Mouse (Mus musculus): ENCODE data around the gene Fzd2. TPM values are rescaled to one million over a fixed set of nuclear protein-coding genes. Genes with fewer than 3 reads are reported as not detected.

Gene Fzd2
- total RNA-seq, 2 experiments from 2014 or later: 9.4 to 9.7 TPM

DNA sequence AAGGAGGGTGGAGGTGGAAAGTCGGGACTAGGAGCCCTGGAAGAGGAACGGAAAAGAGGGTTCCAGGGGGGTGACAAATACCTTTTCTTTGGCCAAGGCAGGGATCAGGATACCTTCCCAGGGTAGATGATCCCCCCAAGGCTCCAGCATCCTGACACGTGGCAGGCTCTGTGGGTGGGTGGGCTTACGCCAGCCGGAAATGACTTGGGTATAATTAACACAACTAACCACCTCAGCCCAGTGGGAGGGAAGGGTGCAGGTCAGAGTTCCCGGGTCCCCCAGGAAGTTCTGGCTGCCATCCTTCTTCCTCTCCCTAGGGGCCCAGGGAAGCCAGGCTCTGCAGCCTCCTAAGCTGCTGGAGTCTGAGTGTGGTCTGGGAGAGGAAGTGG, 7.1 kb downstream of the Fzd2 start:
- no peak for DNase-seq (ENCODE audit: low spot score in 2 of 2)

DNA sequence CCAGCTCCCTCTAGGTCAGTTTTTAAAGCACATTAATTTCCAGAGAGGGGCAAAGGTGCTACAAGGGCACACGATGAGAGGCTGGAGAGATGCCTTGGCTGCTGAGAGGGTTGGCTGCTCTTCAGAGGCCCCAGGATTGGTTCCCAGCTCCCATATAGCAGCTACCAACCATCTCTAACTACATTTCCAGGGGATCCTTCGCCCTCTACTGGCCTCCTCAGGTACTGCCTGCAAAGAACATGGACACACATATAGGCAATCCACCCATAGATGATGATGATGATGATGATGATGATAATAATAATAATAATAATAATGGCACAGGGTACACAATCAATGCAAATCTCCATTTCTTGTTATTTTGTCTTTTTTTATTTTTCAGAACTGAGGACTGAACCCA, 15.3 kb downstream of the Fzd2 start:
- no peak for DNase-seq (ENCODE audit: low spot score in 2 of 2)

DNA sequence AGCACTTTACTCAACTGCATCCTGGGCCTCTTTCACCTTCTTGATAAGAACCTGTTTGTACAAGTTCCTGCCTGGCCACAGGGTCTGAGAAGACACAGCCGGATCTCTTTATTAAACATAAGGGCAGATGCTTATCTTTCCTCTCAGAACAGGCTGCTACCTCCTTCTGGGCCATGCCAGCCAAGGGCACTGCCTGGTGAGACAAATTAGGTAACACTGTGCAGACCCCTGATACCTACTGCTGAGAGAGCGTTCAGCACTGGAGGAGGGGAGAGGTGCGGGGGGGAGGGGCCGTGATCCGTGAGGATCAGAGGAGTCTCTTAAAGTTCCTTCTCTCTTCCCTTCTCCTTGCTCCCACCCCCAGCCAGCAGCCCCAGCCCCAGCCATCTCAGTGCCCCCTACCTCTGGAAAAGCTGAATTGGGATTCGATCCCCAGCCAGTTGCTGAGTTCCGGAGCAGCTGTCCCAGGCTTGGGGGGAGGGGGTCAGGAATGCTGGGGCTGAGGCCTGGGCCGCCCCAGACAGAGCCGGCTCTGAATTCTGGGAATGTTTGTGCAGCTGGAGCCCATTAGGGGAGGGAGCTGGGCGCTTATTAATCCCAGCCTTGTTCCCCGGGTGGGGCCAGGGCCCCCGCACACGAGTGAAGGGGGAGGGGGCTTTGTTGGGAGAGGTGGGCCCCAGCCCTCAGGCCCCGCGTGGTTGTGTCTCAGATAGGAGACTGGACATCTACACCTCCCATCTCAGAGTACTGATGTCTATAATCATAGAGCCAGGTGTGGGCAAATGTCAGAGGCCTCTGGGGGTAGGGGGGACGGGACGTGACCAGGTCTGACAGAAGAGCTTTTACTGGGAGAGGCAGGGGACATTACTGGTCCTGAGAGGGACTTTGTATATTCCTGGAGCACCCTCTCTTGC, 19.9 kb downstream of the Fzd2 start:
- DNase-seq (ENCODE audit: low spot score in 2 of 2): no peak

GRCm38 (mm10) chr11:102624888-102625407, 20.8 kb downstream of the Fzd2 start:
- no peak for DNase-seq (ENCODE audit: low spot score in 2 of 2)

DNA sequence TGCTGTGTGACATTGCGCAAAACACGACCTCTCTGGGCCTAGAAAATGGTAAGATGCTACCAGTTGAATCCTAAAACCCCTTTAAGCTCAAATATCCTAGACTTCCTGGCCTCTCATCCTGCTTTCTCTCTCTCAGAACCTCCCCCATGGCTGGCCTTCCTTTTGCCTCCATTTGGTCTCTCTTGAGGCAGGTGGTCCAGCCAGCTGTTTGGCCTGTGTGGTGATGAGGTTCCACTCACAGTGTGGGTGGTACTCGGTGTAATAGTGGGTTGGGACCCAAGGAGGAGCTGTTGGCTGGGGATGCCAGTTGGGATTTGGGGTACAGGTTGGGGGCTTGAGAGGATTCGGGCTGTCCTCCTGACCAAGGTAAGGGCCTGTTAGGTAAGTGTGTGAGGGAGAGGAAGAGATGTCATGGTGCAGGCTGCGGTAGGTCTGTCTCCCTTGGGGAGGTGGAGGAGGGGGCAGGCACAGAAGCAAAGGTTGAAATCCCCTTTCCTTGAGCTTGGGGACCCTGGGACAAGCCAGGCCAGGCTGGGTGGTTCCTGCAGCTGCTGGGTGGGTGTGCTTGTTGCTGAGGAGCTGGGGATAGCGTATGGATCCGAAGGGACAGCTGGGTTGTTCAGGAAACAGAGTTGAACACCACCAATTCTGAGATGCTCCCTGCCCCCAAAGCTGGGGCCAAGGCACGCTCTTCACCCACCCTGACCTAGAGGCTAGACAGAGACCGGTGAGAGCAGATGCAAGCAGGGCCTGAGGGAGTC, 23.2 kb downstream of the Fzd2 start:
- no peak for DNase-seq (ENCODE audit: low spot score in 2 of 2)

GRCm38 (mm10) chr11:102628529-102628928, 24.3 kb downstream of the Fzd2 start:
- no peak for DNase-seq (ENCODE audit: low spot score in 2 of 2)

DNA sequence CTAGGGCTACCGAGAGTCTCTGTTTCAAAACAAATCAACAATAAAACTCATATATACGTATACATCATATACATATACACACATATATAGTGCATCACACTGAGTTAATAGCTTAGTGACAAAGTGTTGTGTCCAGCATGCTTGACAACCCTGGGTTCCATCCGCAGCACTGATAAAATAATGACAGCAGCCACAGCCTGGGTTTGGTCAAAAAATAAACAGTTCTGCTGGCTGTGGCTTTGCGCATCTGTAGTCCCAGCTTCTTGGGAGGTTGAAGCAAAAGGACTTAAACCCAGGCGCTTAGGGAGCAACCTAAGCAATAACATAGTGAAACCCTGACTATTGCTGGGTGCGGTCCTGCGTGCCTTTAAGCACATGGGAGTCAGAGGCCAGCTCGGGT, 25.2 kb downstream of the Fzd2 start:
- no peak for DNase-seq (ENCODE audit: low spot score in 2 of 2)

- no peak for DNase-seq (ENCODE audit: low spot score in 2 of 2)
These were observed 26.5 kb downstream of the Fzd2 start for GRCm38 (mm10) chr11:102630731-102631130.

GRCm38 (mm10) chr11:102631203-102631602, 27.0 kb downstream of the Fzd2 start:
- no peak for DNase-seq (ENCODE audit: low spot score in 2 of 2)

GRCm38 (mm10) chr11:102632725-102633124, 28.5 kb downstream of the Fzd2 start:
- DNase-seq (ENCODE audit: low spot score in 2 of 2): no peak

GRCm38 (mm10) chr11:102633379-102633778, 29.2 kb downstream of the Fzd2 start:
- DNase-seq (ENCODE audit: low spot score in 2 of 2): no peak

- DNase-seq (ENCODE audit: low spot score in 2 of 2): no peak
These were observed 32.7 kb downstream of the Fzd2 start for GRCm38 (mm10) chr11:102636887-102637286.

- DNase-seq (ENCODE audit: low spot score in 2 of 2): no peak
These were observed 39.7 kb downstream of the Fzd2 start for GRCm38 (mm10) chr11:102643891-102644382.

- no peak for DNase-seq (ENCODE audit: low spot score in 2 of 2)
These were observed 42.0 kb downstream of the Fzd2 start for GRCm38 (mm10) chr11:102646226-102646625.

DNA sequence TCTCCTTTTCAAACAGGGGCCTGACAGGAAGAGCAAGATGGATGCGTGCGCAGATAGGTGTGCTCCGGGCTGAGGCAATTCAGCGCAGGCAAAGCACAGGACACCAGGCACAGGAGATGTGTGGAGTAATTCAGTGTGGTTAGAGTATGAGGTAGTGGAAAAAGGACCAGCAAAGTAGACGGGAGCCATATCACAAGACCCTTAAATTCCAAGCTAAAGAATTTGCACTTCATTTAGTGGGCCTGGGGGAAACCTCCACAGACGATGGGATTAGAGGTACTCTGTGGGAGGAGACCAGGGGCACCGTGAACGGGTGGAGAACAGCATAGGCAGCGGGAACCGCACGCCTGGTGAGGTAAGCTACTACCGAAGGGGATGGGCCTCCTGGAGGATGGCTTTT, 43.7 kb downstream of the Fzd2 start:
- no peak for DNase-seq (ENCODE audit: low spot score in 2 of 2)

DNA sequence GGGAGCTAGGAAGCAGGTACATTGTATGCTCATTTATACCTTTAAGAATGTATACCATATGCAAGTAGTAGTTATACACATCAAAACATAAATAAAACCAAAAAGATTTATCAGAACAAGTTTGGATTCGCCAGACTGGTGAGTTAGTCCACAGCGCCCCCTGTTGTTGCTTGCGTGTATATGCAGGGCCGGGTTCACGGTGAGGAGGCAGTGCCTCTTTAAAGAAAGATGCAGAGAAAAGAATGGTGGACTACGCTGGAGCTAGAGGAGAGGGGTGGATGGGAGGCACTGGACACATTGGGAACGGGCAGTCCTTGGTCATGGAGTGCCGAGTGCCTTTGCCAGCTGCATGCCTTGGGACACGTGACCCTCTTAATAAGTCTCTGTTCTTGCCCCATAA, 47.2 kb downstream of the Fzd2 start:
- DNase-seq (ENCODE audit: low spot score in 2 of 2): peak; percentile 65 to 79

- DNase-seq (ENCODE audit: low spot score in 2 of 2): no peak
These were observed 48.6 kb downstream of the Fzd2 start for GRCm38 (mm10) chr11:102652844-102653243.

- DNase-seq (ENCODE audit: low spot score in 2 of 2): peak in 1 of 2 experiments; percentile 20
These were observed 51.7 kb downstream of the Fzd2 start for GRCm38 (mm10) chr11:102655888-102656287.

- no peak for DNase-seq (ENCODE audit: low spot score in 2 of 2)
These were observed 52.2 kb downstream of the Fzd2 start for GRCm38 (mm10) chr11:102656326-102656926.

DNA sequence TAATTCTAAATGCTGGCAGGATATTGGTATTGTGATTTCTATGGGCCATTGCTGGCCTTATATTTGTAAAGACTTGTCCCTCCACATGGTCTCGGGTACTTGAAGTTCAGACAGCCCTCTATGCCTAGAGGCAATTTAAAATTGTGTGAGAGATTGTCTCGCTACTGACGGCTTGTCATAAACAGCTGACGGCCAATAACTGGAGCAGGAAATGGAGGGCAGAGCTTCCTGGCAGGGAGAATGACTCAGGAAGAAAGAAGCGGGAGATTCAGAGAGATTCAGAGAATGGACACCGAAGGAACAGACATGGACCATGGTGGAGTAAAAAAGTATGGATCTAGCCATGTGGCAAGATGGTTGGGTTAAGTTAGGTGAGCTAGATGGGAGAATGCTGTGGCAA, 52.7 kb downstream of the Fzd2 start:
- DNase-seq (ENCODE audit: low spot score in 2 of 2): no peak
